Mouse (Mus musculus): Measurements from ENCODE around the gene Kcnj13. TPM values are rescaled to one million over a fixed set of nuclear protein-coding genes. Genes with fewer than 3 reads are reported as not detected.

Gene Kcnj13
- not detected for total RNA-seq (2021)
- long read RNA-seq, experiment 1 = 0 reads
- long read RNA-seq, experiment 2, partial matches to known transcripts = 0 of 1 reads
- long read RNA-seq, experiment 2, other reads (novel, unspliced or antisense) = 1 of 1 reads

DNA sequence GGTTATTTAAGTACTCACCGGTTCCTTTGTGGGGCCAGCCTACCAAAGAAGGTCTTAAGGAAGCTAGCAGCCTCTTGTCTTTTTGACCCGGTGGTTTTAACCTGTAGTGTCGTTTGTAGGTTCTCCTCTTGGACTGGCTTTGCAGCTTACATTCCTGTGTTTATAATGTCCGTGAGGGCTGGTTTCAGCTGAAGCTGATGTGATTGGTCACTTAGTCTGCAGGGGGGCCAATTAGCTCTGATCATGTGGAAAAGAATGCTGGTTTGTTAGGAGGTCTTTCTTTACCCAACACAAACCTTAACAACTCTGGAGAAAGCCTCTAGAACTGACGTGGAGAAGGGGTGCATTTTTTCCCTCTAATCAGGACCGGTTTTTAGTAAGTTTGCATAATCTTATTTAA lies at the start of gene Kcnj13:
TSS of gene Kcnj13 (minus strand) at position 136 of the 400 bp plus-strand sequence.
- DNase-seq = no peak

DNA sequence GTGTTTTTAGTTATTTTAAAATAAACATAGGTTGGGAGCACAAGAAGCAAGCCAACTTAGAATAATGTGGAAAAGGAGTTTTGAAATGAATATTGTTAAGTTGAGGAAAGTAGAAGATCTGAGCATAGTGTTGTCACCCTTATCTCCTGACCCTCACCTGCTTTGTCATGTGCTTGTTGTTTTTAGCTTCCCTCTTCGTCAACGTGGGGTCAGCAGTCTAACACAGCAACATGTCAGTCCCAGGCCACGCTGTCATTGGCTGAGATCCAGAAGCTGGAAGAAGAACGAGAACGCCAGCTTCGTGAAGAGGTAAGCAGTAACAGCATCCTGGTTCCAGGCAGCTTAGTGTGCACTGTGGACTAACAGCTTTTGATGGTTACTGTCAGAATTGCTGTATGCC lies 42.1 kb upstream of the Kcnj13 start:
- DNase-seq = no peak

DNA sequence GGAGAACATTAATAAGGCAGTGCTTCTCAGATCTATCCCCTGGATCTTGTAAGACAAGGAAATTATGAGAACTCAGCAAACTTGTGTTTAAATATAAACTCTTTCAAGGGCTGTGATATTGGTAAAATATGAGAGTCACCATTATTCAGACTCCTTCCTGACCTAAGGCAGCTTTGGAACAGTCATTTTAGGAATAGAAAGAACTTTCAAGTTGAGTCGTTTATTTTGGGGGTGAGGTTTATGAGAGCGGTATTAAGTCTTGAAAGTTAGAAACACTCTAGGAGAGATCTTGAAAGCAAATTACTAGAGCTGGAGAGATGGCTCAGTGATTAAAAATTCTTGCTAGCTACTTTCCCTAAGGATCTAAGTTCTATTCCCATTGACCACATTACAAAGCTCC lies 40.6 kb upstream of the Kcnj13 start:
- no peak for DNase-seq

DNA sequence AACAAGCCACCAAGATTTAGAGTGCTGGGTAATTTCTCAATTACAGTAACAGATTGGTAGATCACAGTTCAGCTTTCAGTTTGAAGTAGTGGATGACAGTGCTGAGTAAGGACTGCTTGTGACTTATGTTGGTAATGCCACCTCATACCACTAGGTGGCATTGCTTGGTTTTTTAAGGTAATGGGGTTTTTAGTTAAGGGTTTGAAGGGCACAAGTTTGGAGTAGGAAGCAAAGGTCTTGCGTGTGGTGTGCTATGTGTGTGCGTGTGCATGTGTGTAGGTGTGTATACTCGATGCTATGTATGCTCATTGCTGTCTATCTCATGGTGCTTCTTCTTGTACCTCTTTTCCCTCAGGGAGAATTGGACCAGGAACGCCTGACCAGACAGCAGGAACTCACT lies 24.2 kb upstream of the Kcnj13 start:
- DNase-seq = peak; percentile 20

DNA sequence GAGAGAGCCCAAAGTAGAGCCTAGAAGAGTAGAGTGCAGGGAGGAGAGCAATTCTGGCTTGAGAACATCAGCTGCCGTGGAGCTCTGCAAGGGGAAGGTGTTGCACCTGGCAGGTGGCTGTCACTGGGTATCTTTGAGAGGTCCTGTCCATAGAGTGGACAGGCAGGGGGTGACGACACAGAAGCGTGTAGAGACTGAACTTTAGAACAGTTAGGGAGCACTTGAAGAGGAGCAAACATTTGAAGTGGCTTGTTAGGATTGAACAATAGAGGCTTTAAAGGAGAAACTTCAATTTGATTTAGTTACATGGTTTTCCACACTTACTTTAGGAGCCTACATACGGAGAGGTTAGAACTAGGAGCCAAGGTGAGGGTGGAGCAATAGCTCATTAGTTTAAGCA lies 14.9 kb upstream of the Kcnj13 start:
- no peak for DNase-seq

DNA sequence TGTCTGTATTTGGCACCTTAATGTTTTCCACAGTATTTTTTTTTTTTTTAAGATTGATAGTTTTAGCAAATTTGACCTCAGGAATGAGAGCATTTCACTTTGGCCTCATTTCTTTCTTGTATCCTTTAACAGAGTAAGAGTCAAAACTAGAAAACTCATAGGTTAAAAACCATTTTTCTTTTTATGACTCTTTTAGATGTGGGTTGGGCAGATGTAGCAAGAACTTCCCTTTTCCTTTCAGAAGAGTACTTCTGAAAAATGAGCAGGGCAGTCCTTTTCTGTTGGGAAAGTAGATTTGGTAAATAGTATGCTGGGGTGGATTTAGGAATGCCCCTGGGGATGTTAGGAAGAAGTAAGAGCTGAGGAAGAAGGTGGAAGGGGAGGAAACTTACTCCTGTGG lies 11.5 kb upstream of the Kcnj13 start:
- no peak for DNase-seq

DNA sequence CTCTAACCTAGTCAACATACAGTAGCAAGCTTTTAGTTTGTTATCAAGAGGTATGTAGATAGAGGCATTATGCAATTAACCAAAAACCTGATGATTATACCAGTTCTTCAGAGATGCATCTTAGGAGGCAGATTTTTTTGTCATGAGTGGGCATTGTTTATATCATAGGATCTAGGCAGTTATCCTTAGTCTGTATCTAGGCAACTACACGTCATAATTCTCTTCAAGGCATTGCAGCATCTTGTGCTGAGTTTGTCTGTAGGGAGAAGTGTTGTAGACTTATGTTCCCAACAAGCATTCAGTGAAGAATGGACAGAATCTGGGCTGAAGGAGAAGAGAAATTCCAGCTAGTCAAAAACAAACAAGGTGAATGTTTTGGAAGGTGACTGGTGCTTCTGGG lies 10.2 kb upstream of the Kcnj13 start:
- no peak for DNase-seq

DNA sequence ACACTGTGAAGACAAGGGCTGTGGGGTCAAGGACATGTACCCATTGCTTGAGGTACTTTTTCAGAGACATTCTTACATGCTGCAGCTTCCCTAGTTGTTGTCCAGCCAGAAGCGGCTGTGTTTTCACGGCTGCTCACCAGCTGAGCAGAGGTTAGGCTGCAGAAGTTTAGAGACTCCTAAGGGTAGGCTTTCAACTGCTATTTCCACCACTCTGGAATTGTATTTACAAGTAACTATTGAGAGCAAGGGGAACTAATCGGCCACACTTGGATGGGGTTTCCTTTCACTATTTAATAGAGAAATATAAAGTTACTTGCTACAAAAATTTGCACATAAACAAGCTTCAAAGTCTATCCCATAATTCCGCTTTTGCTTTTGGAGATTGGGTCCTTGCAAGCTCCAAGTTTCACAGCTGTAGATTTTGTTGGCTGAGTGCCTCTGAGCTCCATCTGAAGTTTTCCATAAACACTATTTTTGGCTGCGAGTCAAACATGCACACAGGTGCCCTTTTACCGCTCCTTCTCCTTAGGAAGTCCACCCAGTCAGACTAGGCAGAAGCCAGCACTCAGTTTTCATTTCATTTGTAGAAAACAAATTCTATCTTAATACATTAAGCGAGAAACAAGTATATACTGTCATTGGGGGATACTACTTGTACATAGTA lies 2.5 kb upstream of the Kcnj13 start:
- DNase-seq = no peak

DNA sequence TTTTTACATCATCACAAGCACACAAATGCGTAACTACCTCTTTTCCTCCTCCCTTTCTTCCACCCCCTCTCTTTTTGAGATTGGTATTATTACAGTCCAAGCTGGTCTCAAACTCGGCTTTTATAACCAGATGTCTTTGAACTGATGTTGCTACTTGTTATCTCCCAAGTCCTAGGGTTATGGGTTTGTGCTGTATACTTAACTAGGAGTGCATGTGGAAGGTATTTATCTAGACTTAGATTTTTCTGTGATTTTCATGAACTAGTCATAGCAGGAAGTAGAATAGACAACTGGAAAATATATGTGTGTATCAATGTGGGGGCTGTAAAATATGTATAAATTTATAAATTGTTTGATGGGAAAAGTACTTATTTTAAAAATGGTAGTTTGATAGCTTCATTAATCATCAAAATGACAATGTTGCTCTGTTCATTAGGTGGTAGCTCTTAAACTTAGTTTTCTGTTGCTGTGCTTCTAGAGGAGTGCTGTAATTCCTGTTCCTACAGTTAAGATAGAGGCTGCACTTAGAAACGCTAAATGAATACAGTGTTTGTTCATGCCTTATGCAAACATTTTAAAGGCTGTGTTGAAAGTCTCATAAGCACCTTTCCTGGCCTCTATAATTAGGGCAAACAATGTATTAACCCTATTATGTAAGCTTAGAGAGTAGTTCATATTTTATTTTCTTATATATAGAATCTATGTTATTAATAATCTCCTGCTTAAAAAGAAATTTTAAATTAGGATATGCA lies 909 bp downstream of the Kcnj13 start:
- no peak for DNase-seq

DNA sequence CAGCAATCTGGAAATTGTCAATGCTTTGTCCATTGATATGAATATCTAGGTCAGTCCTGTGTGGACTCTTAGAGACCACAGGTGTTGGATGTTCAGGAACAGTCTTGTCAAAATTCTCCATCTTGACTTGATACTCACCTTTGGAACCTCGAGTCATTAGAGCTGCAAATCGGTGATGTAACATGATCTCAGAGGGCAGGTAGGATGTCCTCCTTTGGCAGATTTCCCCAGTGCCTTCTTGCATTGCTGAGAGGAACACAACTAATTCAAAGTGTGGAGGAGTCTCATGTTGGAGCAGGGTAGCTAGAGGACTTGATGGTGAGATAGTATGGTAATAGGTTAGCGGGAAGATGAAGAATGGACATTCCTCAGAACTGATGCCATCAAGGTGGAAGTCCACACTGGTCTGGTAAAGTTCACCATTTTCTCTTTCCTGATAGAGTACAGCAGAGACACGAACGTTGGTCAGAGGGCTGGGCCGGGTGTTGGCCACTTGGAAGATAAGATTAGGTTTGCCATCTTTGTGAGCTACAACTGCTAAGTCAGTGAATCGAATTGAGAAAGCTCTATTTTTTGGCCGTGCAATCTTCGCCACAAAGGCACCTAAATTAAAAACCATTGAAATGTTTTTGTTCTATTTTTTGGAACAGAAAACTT lies 8.0 kb downstream of the Kcnj13 start:
- no peak for DNase-seq

DNA sequence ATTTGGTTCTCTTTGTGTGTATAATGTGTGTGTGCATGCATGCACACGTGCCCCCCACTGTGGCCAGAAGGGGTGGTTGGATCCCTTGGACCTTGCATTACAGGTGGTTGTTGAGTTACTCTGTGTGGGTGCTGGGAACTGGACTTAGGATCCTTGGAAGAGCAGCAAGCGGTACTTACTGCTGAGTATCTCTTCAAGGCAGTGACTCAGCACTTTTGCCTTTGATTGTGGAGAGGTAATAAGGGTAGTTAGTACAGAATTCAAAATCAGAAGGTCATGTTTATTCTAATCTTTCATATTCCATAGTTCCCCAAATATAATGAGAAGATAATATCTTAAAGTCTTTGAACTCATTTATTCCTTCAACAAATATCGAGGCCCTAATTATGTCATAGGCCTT lies 13.4 kb downstream of the Kcnj13 start:
- DNase-seq = no peak

DNA sequence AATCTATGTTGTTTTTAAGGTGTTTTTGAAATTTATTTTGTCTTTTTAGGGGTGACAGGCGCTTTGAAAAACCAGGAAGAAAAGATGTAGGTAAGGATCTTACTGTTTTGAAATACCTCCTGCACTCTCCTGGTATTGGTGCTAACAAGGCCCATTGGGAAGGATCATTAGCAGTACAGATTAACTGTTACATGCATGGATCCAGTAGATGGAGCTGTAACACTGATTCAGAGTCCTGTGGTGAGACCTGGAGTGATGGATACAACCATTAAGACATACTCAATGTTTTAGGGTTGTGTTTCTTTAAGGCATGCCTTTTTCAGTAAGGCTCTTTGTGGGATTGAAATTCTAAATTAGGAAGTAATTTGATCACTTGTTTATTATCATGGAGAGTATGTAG lies 14.6 kb downstream of the Kcnj13 start:
- no peak for DNase-seq

DNA sequence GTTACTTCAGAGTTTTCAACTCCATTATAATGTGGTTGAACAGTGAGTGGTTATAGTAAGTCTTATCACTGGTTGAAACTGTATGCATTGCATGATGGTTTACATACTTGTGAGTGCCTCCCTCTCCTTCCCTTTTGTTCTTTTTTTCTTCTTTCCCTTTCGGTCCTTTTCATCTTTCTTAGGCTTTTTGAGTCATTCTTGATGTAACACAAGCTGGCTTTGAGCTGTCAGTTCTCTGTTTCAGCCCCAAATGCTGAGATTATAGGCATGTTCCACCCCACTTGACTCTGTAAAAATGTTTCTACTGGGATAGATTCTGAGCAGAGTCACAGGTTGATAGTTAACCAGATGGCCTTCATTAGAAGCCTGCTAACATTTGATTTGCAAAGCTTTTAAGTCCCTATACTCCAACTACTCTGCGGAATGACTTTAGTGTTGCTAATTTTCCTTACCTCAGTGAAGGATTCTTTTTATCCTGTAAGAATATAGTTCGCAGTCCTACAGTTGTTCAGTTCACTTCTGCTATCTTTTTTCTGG lies 16.4 kb downstream of the Kcnj13 start:
- DNase-seq = no peak

DNA sequence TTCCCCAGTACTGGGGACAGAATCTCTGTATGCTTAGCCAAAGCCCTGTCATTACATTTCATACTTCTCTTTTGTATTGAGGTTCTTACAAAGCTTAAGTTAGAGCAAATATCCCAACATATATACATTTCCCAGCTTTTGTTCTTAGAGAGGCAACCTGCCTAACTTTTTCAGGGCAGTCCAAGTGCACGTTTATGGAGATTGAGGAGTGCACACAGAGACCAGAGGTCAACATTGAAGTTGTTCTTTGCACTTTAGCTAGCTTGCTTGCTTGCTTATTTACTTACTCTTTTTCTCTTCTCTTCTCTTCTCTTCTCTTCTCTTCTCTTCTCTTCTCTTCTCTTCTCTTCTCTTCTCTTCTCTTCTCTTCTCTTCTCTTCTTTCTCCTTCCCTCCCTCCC lies 34.3 kb downstream of the Kcnj13 start:
- no peak for DNase-seq

DNA sequence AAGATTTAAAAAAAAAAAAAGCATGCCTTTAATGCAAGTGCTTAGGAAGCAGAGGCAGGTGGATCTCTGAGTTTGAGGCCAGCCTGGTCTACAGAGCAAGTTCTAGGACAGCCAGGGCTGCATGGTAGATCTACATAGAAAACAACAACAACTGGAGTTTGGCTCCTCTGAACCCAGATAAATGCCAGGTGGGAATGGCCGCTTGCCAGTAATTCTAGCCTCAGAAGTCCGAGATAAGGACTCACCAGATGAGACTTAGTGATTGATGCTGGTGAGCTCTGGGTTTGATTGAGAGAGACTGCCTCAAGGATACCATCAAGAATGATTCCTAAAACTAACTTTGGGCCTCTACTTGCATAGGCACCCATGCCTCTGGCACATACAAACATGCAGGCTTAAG lies 44.0 kb downstream of the Kcnj13 start:
- peak; percentile 16 for DNase-seq

Other genes starting within 250 kb of the Kcnj13 start
- gene Ecel1, start 238.2 kb downstream of the Kcnj13 start, total RNA-seq (2021) = 10 to 100 TPM in 1 of 2 experiments, 1 to 10 TPM in 1; 2.4 to 10.1 TPM
- not detected for gene Prss56, start 211.4 kb downstream of the Kcnj13 start, total RNA-seq (2021)
- gene Chrnd, start 204.1 kb downstream of the Kcnj13 start, total RNA-seq (2021) = under 1 TPM; 0.27 to 0.97 TPM
- under 1 TPM in 1 of 2 experiments, not detected in 1; 0.30 TPM for gene Chrng, start 190.1 kb downstream of the Kcnj13 start, total RNA-seq (2021)
- 10 to 100 TPM; 90.6 to 91.7 TPM for gene Eif4e2, start 180.8 kb downstream of the Kcnj13 start, total RNA-seq (2021)
- 100 to 1,000 TPM; 121 to 185 TPM for gene Efhd1, start 130.4 kb downstream of the Kcnj13 start, total RNA-seq (2021)
- gene Gigyf2, start 67.7 kb downstream of the Kcnj13 start, total RNA-seq (2021) = 10 to 100 TPM; 57.5 to 70.6 TPM
- gene Snorc, start 75.5 kb upstream of the Kcnj13 start, total RNA-seq (2021) = under 1 TPM in 1 of 2 experiments, not detected in 1; 0.81 TPM
- gene Neu2, start 115.2 kb upstream of the Kcnj13 start, total RNA-seq (2021) = under 1 TPM; 0.72 to 0.79 TPM
- gene Ngef, start 179.1 kb upstream of the Kcnj13 start, total RNA-seq (2021) = 1 to 10 TPM; 2.3 to 5.1 TPM
- gene Inpp5d, start 225.6 kb upstream of the Kcnj13 start, total RNA-seq (2021) = 10 to 100 TPM; 15.8 to 18.8 TPM

Data from adrenal gland, postnatal 10 days (tissue).